Mouse (Mus musculus) heart, postnatal 14 days (tissue): ENCODE measurements around the gene Exosc6. TPM values are rescaled to one million over a fixed set of nuclear protein-coding genes. Genes with fewer than 3 reads are reported as not detected.
"Not testable (repeated sequence)": the region's sequence is repeated elsewhere in the genome, so short reads cannot be mapped to it uniquely, and the experiment has no call there.

Source experiments
- DNase-seq, 2 experiments: peaks; one replicate each; pipeline ENCODE4 v3.0.0; 2021 to 2022
- intact Hi-C: fragments of 180-260 bp; cut with DNase I; formaldehyde crosslinking; loops from one replicate; pipeline ENCODE4 v1.15.1; 2025
- long read RNA-seq, 2 experiments: library from polyadenylated mRNA; stranded (forward); transcript quantifications; one replicate each; pipeline ENCODE4 v2.0.0; 2021
- total RNA-seq, 2 experiments: library from RNA; stranded (reverse); gene quantifications; 2 replicates each; pipeline ENCODE4 v1.2.3; 2021

The Exosc6 gene
- total RNA-seq: not detected
- long read RNA-seq, experiment 1, transcript Exosc6-201 (1 exons, 1,326 nt): major isoform, 19 of 19 reads
- long read RNA-seq, experiment 1, partial matches to known transcripts: 0 of 19 reads
- long read RNA-seq, experiment 1, other reads (novel, unspliced or antisense): 0 of 19 reads
- long read RNA-seq, experiment 2, transcript Exosc6-201 (1 exons, 1,326 nt): major isoform, 15 of 15 reads
- long read RNA-seq, experiment 2, partial matches to known transcripts: 0 of 15 reads
- long read RNA-seq, experiment 2, other reads (novel, unspliced or antisense): 0 of 15 reads

DNA sequence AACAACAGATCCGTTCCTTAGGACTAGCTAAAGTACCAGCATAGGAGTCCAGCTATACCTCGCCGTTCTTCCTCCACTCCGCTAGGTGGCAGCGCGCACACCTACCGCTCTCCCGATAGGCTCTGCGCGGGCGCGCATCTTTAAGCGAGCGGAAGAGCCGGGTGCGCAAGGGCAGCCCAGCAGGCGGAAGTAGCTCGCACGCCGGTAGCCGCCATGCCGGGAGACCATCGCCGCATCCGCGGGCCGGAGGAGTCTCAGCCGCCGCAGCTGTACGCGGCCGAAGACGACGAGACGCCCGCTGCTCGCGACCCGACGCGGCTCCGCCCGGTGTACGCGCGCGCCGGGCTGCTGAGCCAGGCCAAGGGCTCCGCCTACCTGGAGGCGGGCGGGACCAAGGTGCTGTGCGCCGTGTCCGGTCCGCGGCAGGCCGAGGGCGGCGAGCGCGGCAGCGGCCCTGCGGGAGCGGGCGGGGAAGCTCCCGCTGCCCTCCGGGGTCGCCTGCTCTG, at the start of gene Exosc6:
Exosc6 (plus strand) TSS at position 182 of the 506 bp plus-strand sequence.
- DNase-seq: peak; percentile 93 to 94
- intact Hi-C loops: loop anchor here (2.0 kb wide), 1 partner anchor 35 kb away; no protein-coding TSS in a partner anchor

DNA sequence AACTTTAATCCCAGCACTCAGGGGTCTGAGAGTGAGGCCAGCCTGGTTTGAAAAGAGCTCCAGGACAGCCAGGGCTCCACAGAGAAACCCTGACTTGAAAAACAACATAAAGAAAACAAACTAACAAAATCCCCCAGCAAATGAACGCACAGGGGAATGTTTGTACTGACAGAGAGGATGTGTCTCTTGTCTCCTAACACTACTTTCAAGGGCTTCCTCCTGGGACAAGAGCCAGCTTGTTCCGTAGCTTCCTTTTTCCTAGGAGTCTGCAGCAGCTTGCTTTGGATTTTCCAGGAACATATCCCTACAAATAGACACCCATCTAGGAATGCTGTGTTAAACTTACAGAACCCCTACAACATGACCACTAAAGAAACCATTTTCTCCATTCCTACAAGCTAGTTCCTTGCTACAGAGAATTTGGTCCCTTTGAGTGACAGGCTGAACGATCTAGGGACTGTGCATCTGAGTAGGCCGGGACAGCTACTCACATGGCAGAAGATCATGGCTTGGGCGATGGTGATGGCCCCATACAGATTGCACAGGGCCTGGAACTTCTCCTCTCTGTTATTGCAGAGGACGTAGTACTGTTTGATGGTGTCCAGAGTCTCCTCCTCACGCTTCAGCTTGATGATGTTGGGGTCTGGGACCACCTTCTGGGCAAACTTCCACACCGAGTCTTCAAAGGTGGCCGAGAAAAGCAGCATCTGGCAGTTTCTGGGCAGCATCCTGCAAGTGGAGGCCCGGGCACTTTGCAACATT, 45.7 kb upstream of the Exosc6 start:
- intact Hi-C loops: loop anchor here (2.0 kb wide), 1 partner anchor 32 kb away; no protein-coding TSS in a partner anchor
- DNase-seq: not testable (repeated sequence)

DNA sequence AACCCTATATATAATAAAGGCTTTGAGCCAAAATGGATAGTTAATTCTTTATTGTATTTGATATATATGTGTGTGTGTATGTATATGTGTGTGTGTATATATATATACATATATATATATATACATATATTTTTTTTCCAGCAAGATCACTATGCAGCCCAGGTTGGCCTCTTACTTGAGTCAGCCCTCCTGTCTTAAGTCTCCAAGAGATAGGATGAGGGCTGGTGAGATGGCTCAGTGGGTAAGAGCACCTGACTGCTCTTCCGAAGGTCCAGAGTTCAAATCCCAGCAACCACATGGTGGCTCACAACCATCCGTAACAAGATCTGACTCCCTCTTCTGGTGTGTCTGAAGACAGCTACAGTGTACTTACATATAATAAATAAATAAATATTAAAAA, 29.5 kb upstream of the Exosc6 start:
- intact Hi-C loops, DNase-seq: not testable (repeated sequence)

DNA sequence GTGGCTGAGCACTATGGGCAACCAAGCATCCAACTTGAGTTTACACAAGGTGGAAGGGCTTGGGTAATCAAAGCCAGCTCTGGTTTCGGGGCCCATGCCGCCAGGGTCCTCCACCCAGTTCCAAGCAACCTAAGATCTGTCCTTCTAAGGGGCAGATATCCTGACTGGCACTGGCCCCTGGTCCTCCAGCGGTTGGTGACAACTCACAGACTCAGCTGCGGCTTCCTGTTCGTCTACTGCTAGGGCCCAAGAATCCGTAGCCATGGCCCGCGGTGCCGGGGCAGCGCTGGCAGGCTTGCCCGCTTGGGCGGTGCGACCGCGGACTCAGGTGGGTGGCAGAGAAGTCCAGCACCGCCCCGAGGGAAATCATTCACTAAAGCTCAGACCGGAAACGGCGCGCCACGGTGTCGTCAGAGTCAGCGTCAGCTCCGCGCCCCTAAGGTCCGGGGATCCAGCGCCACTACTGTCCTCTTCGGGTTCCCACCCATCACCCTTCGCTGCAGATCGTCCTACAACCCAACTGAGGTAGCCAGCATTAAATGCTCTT, 28.7 kb upstream of the Exosc6 start:
- intact Hi-C loops: no loop called here
- DNase-seq: peak; percentile 80 to 87

DNA sequence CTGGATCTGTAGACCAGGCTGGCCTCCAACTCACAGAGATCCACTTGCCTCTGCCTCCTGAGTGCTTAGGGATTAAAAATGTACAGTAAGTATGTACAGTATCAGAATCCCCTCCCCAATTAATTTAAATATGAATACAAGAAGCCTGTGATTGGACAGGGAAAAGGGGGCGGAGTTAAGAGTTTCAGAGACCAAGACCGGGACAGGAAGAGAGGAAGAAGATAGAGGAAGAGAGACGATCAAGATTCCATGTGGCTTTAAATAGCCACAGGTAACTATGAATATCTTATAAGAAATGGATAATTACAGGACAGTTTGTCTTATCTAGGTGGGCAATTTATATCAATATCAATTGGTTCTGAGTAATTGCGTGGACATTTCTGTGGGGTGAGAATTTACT, 26.6 kb upstream of the Exosc6 start:
- intact Hi-C loops: no loop called here
- no peak for DNase-seq

DNA sequence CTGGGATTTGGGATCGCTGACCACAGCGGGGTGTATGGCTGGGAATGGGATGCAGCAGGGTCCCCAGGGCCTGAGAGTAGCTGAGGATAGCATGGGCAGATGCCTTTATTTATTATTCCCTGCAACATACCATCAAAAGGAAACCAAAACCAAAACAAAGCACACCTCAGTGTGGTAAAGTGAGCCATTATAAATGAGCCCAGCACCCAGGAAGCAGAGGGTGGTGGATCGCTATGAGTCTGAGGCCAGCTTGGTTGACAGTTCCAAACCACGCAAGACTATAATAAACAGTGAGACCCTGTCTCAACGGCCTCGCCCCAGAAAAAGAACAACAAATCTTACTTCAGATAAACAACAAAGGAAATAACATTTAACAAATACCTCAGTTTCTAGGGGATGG, 26.1 kb upstream of the Exosc6 start:
- intact Hi-C loops: no loop called here
- DNase-seq: no peak

DNA sequence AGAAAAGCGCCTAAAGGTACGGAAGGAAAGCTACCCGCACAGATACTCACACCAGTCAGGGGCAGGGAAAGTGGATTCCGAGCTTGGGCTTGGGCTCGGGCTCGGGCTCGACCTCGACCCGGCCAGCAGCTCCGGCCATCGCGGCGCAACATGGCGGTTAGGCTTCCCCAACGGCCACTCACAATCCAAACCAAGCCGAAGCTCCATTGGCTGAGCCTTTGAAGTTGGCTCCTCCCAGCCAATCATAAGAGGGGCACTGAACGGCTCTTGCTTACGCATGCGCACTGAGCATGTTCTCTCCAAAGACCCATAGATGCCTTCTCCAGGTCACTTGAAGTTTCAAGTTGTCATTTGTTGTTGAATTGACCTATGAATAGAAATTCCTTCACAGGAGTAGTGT, 24.6 kb upstream of the Exosc6 start, which contains the start of gene Ddx19b:
Ddx19b (minus strand) TSS at position 180 of the 400 bp plus-strand sequence.
- no peak for DNase-seq
- intact Hi-C loops: no loop called here

DNA sequence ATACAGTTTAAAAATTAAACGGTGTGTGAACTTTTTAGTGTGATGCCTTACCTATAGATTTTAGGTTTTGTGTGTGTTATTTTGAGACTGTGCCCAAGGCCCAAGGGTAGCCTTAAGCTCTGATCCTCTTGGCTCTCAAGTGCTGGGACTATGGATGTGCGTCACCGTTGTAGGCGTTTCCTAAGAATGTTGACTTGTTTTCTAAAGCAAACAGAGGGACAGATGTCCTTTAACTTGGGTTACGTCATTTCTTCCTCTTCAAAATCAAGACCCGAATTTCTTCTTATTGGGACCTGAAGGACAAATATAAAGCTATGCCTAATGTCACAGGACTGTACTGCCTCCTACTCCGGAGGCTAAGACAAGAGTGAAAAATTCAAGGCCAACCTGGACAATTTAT, 23.2 kb upstream of the Exosc6 start, which contains the start of gene Aars:
Aars (plus strand) TSS at position 229 of the 400 bp plus-strand sequence.
- intact Hi-C loops: no loop called here
- no peak for DNase-seq

DNA sequence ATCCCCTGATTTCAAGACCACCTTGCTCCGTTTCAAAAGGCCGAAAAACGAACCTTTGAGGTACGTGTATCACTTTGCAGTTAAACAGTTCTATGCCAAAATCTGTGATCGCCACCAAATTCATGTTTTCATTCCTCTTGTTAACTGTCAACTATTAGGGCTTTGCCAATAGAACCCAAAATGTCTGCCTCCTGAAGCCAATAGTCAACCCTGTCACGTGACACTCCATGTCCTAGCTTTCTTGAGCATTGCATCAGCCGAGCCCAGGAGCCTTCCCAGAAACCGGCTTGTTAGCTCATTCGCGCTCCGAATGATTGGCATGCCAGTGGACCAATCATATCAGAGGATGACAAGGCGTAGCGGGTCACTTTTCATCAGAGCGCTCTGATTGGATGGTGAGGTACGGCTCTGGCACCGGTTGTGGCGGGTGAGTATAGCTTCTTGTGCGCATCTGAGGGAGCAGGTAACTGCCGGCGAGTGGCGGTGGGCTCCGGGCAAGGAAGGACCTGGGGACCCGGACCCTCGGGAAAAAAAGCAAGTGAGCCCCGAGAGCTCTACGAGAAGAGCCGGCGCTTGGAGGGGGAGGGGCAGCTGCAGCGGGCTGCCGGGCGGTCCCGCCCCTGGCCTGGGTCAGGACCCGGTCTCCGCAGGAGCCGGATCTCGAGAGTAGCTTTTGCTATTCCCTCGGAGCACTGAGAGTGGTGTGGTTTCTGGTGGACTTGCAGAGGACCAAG, 22.5 kb upstream of the Exosc6 start:
- peak; percentile 94 to 97 for DNase-seq
- intact Hi-C loops: no loop called here

DNA sequence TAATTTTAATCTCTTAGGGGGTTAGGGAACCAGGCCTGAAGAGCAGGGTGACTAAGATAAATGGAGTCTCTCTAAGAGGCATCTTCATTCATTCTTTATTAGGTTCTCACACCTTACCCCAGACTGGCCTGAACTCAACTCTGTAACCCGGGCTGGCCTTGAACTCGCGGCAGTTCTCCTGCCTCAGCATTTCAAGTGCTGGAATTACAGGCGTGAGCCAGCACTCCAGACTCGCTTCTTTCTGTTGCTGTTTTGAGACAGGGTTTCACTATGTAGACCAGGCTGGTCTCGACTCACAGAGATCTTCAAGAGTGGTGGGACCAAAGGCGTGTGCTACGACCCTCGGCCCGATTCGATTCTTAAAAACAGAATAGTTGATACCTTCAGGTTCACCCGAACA, 21.9 kb upstream of the Exosc6 start:
- DNase-seq: peak in 1 of 2 experiments; percentile 27
- intact Hi-C loops: no loop called here

DNA sequence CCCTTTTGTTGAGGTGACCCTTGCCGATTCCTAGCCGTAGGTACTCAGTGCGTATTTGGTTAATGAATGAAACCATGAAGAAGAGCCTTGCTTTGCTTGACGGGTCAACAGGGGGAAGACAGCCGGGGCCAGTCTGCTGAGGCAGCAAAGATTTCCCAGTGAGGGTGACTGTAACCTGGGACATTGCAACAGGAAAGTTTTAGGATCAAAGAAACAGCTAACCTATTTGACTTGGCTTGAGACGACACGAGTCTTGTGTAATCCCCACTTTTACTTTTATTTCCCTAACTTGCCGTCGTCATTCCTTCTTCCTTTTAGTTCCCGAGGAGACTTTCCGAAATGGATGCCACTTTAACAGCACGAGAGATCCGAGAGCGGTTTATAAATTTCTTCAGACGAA, 19.5 kb upstream of the Exosc6 start:
- intact Hi-C loops: no loop called here
- DNase-seq: no peak

DNA sequence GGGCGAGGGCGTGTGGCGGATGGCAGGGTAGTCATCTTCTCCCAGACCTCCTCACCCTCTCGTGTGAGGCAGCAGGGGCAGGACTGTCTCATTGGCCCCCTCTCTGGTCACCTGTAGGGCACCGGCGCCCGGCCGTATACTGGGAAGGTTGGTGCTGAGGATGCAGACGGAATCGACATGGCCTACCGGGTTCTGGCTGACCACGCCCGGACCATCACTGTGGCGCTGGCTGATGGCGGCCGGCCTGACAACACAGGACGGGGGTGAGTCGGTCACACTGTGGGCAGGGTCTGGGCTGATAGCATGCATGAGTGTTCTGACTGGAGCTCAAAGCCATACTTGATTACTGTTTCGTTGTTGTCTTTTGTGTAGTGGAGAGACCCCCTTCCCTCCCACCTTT, 13.6 kb upstream of the Exosc6 start:
- no peak for DNase-seq
- intact Hi-C loops: no loop called here

DNA sequence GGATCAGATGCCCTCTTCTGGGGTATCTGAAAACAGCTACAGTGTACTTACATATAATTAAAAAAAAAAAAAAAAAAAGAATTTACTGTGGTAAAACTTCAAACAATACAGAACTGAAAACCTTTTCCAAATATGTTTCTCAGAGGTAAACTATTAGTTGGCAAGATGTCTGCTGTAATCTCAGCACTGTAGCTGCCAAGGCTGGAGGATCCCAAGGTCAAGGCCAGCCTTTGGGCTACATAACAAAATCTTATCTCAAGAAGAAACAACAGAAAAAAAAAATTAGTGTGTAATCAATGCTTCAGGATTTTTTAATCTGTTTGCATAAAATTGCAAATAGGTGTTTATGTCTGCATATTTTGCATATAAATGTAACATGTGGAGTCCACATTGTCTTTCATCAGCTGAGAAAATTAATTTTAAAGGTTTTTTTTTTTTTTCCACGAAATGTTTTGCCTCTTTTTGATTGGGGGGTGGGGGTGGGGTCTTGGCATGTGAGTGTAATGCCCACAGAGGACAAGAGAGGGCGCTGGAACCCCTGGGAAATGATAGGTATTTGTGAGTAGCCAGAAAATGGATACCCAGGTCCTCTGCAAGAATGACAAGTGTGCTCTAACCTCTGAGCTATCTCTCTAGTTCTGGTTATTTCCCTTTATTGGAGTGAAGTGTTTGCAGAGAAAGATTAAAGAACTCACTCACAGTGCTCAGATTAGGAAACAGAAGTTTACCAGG, 12.0 kb upstream of the Exosc6 start:
- intact Hi-C loops: no loop called here
- DNase-seq: no peak

DNA sequence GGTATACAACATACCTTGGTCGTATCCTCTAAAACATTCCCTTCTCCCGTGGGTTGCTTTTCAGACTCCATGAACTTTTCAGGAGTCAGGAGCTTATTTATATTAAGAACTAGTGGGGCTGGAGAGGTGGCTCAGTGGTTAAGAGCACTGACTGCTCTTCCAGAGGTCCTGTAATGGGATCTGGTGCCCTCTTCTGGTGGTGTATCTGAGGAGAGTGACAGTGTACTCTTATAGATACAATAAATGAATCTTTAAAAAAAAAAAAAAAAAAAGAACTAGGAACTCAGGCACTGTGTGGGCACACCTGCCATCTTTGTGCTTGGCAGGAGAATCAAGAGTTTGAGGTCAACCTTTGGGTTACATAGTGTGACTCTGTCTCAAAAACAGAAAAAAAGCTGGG, 7.4 kb upstream of the Exosc6 start:
- DNase-seq: no peak
- intact Hi-C loops: no loop called here

DNA sequence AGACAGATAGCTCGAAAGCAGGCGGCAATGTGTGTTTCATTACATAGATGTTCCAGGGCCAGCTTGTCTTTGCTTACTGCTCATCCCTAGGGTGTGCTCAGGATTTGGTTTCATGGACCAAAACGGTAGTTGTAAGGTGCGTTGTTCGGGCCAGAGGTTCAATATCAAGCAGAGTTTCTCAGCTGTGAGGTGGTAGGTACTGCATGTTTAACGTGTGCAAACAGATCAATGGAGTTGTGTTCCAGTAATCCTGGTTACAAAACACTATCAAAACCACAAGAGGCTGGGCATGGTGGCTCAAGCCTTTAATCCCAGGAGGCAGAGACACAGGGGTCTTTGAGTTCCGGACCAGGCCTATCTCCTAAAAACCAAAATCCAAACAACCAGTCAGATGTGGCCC, 7.0 kb upstream of the Exosc6 start:
- intact Hi-C loops: no loop called here
- no peak for DNase-seq

DNA sequence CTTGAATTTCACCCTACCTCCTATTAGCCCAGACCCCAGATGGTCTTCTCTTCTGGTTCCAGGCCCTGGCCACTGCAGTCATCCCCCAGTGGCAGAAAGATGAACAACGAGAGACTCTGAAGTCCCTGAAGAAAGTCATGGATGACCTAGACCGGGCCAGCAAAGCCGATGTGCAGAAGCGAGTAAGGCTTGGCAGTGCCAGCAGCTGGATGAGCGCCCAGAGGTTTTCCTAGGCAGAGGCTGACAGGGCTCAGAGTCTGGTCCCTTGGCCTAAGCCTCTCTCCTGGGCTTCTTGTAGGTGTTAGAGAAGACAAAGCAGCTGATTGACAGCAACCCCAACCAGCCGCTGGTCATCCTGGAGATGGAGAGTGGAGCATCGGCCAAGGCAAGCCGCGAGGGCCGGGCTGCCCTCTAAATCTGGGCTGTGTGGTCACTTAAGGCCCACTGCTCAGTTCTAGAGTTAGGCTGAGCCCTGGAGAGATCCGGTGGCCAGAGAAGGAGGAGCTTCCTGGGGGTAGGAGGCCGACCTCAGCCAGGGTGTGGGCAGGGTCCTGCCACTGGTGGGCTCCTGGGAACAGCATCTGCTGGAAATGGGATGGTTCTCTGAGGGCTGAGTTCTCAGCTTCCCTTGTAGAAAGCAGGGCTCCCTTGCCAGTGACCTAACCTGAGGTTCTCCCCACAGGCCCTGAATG, 2.2 kb upstream of the Exosc6 start:
- DNase-seq: peak; percentile 34 to 40
- intact Hi-C loops: no loop called here

DNA sequence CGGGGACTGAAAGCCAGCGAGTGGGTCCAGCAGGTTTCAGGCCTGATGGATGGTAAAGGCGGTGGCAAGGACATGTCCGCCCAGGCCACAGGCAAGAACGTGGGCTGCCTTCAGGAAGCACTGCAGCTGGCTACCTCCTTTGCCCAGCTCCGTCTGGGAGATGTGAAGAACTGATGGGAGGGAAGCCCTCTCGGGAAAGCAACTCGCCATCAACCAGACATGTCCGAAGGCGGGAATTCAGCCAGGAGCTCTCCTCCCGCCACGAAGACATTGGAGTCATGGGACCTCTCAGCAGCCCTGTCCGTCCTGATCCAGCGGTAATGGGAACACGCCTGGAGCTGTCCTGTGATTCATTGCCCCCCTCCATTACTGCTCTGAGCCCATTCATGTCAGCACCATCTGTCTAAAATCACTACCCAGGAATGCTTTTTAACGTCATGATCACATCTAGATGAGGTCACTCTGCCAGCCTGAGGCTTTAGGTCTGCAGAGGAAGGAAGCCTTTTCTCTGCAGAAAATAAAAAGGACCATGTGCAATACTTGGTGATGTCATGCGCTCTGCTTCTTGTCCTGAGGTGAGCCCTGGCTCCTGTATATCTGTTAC, 1.0 kb upstream of the Exosc6 start:
- DNase-seq: no peak
- intact Hi-C loops: no loop called here

DNA sequence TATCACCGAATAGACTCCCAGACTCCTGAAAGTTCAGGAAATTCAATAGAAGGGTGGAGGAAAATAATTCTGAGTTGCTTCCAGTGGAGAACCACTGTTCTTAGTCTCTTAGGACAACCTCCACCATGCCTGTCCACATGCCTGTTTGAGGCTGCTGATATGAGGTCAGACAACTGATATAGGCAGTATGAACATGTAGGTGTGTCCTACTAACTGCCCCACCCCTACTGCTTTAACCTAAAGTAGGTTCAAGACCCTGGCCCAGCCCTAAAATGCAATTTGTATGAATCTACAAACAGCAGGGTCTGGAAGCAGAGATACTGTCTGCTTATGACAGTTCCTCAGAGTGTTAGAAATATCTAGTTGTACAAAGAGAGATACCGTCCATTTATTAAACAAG, 478 bp upstream of the Exosc6 start:
- DNase-seq: no peak
- intact Hi-C loops: loop anchor here (2.0 kb wide), 1 partner anchor 35 kb away; no protein-coding TSS in a partner anchor
